Mouse (Mus musculus) lung, postnatal 0 days (tissue): ENCODE results near the gene Mgea5. TPM values are rescaled to one million over a fixed set of nuclear protein-coding genes. Genes with fewer than 3 reads are reported as not detected.

ENCODE experiments used
- ATAC-seq: fragments of 200-750 bp; cut with Nextera tagmentation; 2 replicates; pipeline ENCODE4 v1.8.0; 2017; ENCODE audit warnings: moderate library complexity
- DNase-seq: peaks from one replicate; pipeline ENCODE4 v3.0.0-alpha.2; 2016; ENCODE audit warnings: low spot score
- H3K27ac ChIP-seq: fragments of 300-500 bp; sonication (generic); 2 replicates; pipeline ENCODE4 v1.5.1; 2014; ENCODE audit warnings: antibody characterized with exemption, mild to moderate bottlenecking, low read length, mixed read lengths
- H3K27me3 ChIP-seq: fragments of 300-500 bp; sonication (generic); replicated peaks from 2 replicates; pipeline ENCODE4 v1.6.1; 2014; ENCODE audit warnings: low read length, mixed read lengths; ENCODE audit not compliant: insufficient read depth
- H3K36me3 ChIP-seq: fragments of 300-500 bp; sonication (generic); 2 replicates; pipeline ENCODE4 v1.6.1; 2014; ENCODE audit warnings: low read length, mixed read lengths; ENCODE audit not compliant: insufficient read depth
- H3K4me1 ChIP-seq: fragments of 300-500 bp; sonication (generic); 2 replicates; pipeline ENCODE4 v1.6.1; 2014; ENCODE audit warnings: antibody characterized with exemption, low read depth, low read length, mixed read lengths; ENCODE audit not compliant: insufficient read depth
- H3K4me2 ChIP-seq: fragments of 300-500 bp; sonication (generic); replicated peaks from 2 replicates; pipeline ENCODE4 v1.6.1; 2014; ENCODE audit warnings: low read depth, mild to moderate bottlenecking, low read length, moderate library complexity, mixed read lengths
- H3K4me3 ChIP-seq: fragments of 300-500 bp; sonication (generic); 2 replicates; pipeline ENCODE4 v1.5.1; 2014; ENCODE audit warnings: low read depth, low read length
- H3K9ac ChIP-seq: fragments of 300-500 bp; sonication (generic); replicated peaks from 2 replicates; pipeline ENCODE4 v1.6.1; 2014; ENCODE audit warnings: low read depth, mild to moderate bottlenecking
- H3K9me3 ChIP-seq: fragments of 300-500 bp; sonication (generic); 2 replicates; pipeline ENCODE4 v1.6.1; 2016; ENCODE audit warnings: low read length, mixed read lengths
- CTCF ChIP-seq: IDR thresholded peaks from 2 replicates; pipeline ENCODE4 v1.5.1; 2016; ENCODE audit warnings: antibody characterized with exemption, mild to moderate bottlenecking
- EP300 ChIP-seq: IDR thresholded peaks from 2 replicates; pipeline ENCODE4 v1.6.1; 2016; ENCODE audit warnings: antibody characterized with exemption, mild to moderate bottlenecking, control low read depth
- WGBS: fragments of 180-500 bp; shearing (Covaris S2); extraction: QIAGEN DNeasy Blood & Tissue Kit; methylation state at CpG from one replicate; pipeline ENCODE4 v1.1.7; 2014; 5-methylcytosine and 5-hydroxymethylcytosine counted together
- polyA plus RNA-seq: library from polyadenylated mRNA; unstranded; fragments of >200 nt; fragmentation: Nextera tagmentation; extraction: Ambion mirVana; gene quantifications from 2 replicates; pipeline ENCODE4 v1.2.1, GENCODE M21; 2015

Mgea5 gene
- polyA plus RNA-seq, 1 experiment from 2014 or later: 26.4 TPM

DNA sequence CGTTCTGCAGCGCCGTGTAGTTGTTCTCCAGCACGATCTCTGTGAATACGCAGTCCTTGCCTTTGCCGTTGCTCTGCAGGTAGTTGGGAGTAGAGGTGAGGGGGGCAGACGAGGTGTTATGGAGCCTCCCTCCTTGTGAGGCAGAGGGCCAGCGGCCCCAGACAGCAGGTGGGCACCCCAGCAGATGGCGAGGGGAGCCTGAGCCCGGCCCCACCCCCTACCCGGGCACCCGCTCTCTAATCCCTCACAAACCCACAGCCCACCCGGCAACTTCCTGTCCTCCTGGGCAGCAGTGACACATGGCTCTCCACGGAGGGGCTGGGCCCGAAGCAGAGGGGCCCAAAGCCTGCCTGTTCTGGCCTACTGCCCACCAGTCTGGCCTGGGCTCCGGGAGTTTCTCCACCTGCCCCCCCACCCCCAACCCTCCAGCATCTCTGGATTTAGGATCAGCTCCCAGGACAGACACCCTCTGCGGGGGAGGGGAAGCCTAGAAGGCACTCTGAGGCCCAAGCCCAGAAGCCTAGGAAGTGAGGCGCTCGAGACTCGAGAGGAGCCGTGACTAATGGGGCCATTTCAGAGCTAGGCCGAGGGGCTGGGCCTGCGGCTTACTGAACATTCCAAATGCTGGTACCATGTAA lies 46.3 kb downstream of the Mgea5 start:
- peaks cover 62% of the 10 kb centered on the region for H3K27me3 ChIP-seq
- no peak overlapping the region for H3K27ac ChIP-seq
- ATAC-seq (0 out of 2 replicates have a peak, but pooled peaks have one; percentile 13), DNase-seq (no peak)
- peak overlapping the region; percentile 47 for H3K4me2 ChIP-seq
- no peaks in the 10 kb centered on the region for H3K9me3 ChIP-seq
- H3K4me1 ChIP-seq: peaks cover 7% of the 10 kb centered on the region; the same call in 1 of the 2 replicates
- no peak overlapping the region for H3K9ac ChIP-seq
- WGBS: 20% methylated on average over 22 of the region's 23 CpGs
- H3K4me3 ChIP-seq: peak overlapping the region; percentile 5; the same call in 1 of the 2 replicates
- H3K36me3 ChIP-seq: no peaks in the 10 kb centered on the region
- no peak for TF ChIP-seq CTCF
- no peak for TF ChIP-seq EP300

DNA sequence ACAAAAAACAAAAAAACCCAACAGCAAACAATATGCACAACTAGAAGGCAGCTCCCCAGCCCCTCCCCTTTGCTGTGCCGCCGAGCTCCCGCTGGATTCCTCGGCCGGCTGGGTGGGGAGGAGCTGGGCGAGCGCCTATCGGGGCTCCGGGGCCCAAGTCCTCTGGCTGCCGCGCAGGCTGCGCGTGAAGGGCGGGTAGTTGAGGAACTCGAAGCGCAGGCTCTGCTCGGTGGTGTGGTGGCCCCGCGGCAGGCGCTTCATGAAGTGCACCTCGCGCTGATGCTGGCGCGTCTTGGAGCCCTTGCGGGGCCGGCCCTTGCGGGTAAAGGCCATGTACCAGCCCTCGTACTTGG lies 46.8 kb downstream of the Mgea5 start:
- no peaks in the 10 kb centered on the region for H3K9me3 ChIP-seq
- peak; percentile 78 for ATAC-seq
- H3K27ac ChIP-seq: no peak overlapping the region
- peak; percentile 58 for DNase-seq
- peak overlapping the region; percentile 5; the same call in 1 of the 2 replicates for H3K4me3 ChIP-seq
- H3K27me3 ChIP-seq: peaks cover 57% of the 10 kb centered on the region
- peak overlapping the region; percentile 47 for H3K4me2 ChIP-seq
- no peaks in the 10 kb centered on the region for H3K36me3 ChIP-seq
- 0 out of 2 replicates have a peak, but pooled peaks cover 5% of the 10 kb centered on the region for H3K4me1 ChIP-seq
- TF ChIP-seq EP300 (no peak), CTCF (no peak)
- WGBS: 5% methylated on average over 28 of the region's 28 CpGs
- H3K9ac ChIP-seq: no peak overlapping the region

DNA sequence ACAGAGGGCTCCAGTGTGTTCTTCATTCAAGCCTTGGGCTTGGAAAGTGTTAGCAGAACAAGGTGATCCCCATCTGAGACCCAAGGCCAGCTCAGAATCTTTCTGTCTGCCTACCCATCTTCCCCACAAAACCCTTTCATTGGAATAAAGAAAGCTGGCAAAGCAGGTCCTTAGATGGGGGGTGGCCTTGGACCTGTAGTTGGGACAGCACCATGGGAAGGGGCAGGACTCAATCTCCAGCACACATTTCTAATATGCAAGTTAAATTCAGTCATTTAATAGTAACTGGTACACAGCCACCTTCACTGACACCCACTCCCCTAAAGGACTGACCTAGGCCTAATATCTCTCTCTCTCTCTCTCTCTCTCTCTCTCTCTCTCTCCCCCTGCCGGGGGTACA lies 47.4 kb downstream of the Mgea5 start:
- 67% methylated on average over 1 of the region's 1 CpGs for WGBS
- Histone ChIP-seq H3K9me3 (no peaks in the 10 kb centered on the region), H3K4me1 (0 out of 2 replicates have a peak, but pooled peaks cover 5% of the 10 kb centered on the region), H3K27ac (no peak overlapping the region), H3K36me3 (no peaks in the 10 kb centered on the region), H3K9ac (no peak overlapping the region), H3K4me3 (no peak overlapping the region), H3K27me3 (peaks cover 53% of the 10 kb centered on the region), H3K4me2 (no peak overlapping the region)
- no peak for ATAC-seq
- TF ChIP-seq EP300 (no peak), CTCF (no peak)
- DNase-seq: no peak

DNA sequence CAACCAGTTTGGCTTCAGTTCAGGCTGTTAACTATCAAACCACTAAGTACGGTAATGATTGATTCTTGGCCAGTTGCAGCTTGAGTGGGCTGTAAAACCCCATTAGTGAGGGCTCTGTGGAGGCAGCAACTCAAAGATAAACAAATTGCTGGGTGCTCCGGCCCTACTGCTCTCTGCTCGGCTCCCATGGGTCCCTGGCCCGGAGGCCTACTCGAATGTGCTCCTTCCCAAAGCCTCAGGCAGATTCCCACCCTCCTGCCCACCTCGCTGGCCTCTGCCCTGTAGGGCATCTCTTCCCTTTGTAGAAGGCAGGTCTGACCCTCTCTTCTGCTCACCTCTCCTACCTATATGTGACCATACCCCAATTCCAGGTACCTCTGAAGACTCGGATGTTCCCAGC lies 48.9 kb downstream of the Mgea5 start:
- WGBS: 57% methylated on average over 7 of the region's 7 CpGs
- Histone ChIP-seq H3K9ac (no peak overlapping the region), H3K4me2 (no peak overlapping the region), H3K36me3 (no peaks in the 10 kb centered on the region), H3K4me3 (no peak overlapping the region), H3K27me3 (peaks cover 47% of the 10 kb centered on the region), H3K9me3 (no peaks in the 10 kb centered on the region), H3K27ac (no peak overlapping the region), H3K4me1 (0 out of 2 replicates have a peak, but pooled peaks cover 5% of the 10 kb centered on the region)
- no peak for ATAC-seq
- TF ChIP-seq EP300 (no peak), CTCF (no peak)
- no peak for DNase-seq

DNA sequence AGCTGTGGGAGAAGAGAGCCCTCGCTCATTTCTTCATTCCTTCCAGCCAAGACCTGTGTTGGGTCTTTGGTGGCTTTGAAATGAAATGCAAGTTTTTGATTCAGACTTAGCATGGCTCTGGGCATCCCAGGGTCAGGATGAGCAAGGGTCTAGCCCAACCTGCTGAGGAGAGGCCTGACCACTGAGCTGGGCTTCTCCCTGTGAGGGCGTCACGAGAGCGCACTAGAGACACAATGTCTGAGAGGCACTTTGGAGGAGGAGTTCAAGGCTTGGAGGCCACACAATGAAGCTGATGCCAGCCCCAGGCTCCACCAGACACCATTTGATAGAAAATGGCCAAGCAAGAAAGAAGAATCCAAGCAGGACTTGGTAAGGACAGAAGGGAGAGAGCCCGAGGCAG lies 49.4 kb downstream of the Mgea5 start:
- Histone ChIP-seq H3K36me3 (no peaks in the 10 kb centered on the region), H3K4me3 (no peak overlapping the region), H3K4me1 (0 out of 2 replicates have a peak, but pooled peaks cover 5% of the 10 kb centered on the region), H3K9me3 (no peaks in the 10 kb centered on the region), H3K9ac (no peak overlapping the region), H3K27ac (no peak overlapping the region), H3K27me3 (peaks cover 41% of the 10 kb centered on the region), H3K4me2 (no peak overlapping the region)
- ATAC-seq (no peak), DNase-seq (no peak)
- TF ChIP-seq EP300 (no peak), CTCF (no peak)
- WGBS: 72% methylated on average over 5 of the region's 5 CpGs

DNA sequence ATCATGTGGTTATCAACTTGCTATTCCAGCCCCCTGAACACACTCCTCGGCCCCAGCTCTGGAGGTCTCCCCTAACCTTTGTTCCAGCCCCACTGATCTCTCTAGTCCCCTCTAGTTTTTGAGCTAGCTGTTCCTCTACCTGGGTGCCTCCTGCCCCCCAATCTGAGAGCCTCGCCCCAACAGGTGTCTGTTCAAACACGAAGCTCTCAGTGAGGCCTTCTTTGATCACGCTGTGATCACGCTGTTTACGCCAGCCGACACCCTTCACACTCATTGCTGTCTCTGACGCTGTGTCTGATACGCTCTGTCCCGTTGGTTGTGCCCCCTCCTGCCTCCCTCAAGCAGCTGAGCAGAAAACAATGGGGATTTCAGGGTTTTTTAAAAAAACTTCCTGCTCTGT lies 50.1 kb downstream of the Mgea5 start:
- WGBS: 26% methylated on average over 10 of the region's 10 CpGs
- no peak for ATAC-seq
- H3K27ac ChIP-seq: no peak overlapping the region
- 0 out of 2 replicates have a peak, but pooled peaks cover 5% of the 10 kb centered on the region for H3K4me1 ChIP-seq
- TF ChIP-seq CTCF: no peak
- H3K9me3 ChIP-seq: no peaks in the 10 kb centered on the region
- DNase-seq: no peak
- H3K4me2 ChIP-seq: no peak overlapping the region
- peaks cover 35% of the 10 kb centered on the region for H3K27me3 ChIP-seq
- no peaks in the 10 kb centered on the region for H3K36me3 ChIP-seq
- H3K9ac ChIP-seq: no peak overlapping the region
- H3K4me3 ChIP-seq: no peak overlapping the region
